Mouse (Mus musculus): ENCODE data around the gene Zfp993. TPM values are rescaled to one million over a fixed set of nuclear protein-coding genes. Genes with fewer than 3 reads are reported as not detected.
"Not testable (repeated sequence)": the region's sequence is repeated elsewhere in the genome, so short reads cannot be mapped to it uniquely, and the experiment has no call there.

Gene Zfp993
- total RNA-seq (2022), result 1 to 10 TPM in 3 of 4 experiments, under 1 TPM in 1; 0.70 to 4.0 (median 3.0) TPM

DNA sequence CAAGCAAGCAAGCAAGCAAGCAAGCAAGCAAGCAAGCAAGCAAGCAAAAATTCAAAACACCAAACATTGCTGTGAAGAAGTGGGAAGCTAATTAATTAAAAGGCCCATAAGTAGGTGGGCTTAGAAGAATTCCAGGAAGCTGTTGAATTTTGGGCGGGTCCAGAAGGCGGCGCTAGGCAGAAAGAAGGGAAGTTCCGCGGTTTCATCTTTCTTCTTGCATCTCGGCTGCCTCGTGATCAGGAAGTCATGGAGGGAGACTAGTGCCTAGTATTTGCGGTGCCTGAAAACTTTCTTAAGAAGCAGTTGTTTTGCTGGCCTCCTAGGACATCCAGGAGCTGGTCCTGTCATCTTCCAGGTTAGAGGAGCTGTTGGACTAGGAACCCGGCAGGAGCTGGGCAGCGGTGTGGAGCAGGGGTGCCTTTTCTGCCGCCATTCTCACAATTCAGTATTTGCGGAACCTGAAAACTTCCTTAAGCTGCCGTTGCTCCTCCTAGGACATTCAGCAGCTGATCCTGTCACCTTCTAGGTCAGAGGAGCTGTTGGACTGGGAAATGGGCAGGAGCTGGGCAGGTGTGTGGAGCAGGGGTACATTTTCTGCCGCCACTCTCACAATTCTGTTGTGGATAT lies at the start of gene Zfp993:
Zfp993 (plus strand) TSS at position 188 of the 627 bp plus-strand sequence.
- not testable (repeated sequence) for DNase-seq (ENCODE audit: low spot score in 2 of 2)

DNA sequence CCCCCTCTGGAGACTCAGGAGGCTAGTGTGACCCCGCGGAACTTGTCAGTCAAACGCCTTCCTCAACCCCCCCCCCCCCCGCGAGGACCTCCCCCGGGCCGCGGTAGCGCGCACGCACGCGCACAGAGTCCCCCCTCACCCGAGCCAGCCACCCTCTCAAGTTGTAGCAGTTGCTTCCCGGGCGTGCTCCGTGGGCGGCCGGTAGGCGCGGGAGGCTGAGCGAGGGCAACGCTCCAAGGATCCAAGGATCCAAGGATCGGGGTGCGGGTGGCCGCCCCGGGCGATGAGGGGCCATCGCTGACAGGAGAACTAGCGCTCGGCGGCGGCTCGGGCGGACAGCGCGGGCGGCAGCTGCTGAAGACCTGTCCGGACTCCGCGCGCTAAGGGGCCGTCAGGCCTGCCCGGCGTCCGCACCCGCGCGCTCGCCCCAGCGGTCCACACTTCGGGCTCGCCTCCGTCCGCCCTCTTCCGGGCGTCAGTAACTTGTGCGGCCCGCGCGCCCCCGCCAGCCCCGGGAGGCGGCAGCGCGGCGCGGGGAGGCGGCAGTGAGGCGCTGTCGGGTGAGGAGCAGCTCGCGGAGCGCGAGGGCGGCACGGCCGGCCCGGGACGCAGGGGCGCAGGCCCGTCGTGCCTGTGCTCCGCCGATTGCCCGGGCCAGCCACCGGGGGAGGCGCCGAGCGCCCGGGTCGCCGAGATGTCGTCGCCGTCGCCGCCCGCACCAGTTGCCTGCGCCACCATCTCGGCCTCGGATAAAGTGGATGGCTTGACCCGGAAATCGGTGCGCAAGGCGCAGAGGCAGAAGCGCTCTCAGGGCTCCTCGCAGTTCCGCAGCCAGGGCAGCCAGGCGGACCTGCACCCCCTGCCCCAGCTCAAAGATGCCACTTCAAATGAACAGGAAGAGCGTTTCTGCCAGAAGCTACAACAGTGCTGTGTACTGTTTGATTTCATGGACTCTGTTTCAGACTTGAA lies 30.6 kb upstream of the Zfp993 start:
- DNase-seq (ENCODE audit: low spot score in 2 of 2), result not testable (repeated sequence)

DNA sequence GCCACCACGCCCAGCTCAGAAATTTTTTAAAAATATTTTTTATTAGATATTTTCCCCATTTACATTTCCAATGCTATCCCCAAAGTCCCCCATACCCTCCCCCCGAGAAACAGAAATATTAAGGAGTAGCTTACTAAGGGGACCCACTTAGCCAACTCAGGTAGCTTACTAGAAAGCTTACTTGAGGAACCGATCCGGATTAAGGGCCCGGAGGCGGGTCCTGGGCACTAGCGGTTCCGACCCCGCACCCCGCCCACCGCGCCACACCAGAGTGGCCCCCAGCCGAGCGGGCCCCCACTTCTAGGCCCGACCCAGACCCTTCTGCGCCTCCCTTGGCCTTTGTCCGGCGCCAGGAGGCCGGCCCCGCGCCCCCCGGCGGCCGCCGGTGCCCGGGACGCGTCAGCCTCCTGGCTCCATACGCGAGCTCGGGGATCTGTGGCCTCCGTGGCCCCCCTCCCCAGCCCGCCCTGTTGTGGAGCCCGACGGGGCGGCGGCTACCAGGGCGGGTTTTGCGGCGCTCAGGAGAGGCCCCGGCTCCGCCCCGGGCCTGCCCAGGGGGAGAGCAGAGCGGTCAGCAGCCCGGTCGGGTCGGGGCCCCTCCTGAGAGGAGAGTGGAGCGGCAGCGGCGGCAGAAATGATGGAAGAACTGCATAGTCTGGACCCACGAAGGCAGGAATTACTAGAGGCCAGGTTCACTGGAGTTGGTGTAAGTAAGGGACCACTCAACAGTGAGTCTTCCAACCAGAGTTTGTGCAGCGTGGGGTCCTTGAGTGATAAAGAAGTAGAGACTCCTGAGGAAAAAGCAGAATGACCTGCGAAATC lies 7.0 kb upstream of the Zfp993 start:
- not testable (repeated sequence) for DNase-seq (ENCODE audit: low spot score in 2 of 2)

DNA sequence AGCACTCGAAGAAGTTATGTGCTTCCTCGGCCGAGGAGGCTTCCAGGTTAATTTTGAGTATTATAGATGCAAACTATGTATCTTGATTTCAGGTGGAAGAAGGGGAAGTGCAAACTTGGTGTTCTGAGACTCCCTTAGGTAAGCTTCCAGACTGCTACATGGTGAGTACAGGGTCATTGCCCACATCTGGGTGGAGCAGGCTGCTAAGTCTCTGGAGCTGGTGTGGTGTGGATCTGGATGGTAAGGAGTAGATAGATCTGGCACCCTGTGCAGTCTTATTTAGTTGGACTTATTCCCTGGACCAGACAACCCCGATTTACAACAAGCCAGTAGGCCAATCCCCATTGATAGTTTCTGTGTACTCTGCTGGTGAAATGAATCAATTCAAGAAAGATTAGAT lies 33.6 kb downstream of the Zfp993 start:
- DNase-seq (ENCODE audit: low spot score in 2 of 2), result not testable (repeated sequence)

DNA sequence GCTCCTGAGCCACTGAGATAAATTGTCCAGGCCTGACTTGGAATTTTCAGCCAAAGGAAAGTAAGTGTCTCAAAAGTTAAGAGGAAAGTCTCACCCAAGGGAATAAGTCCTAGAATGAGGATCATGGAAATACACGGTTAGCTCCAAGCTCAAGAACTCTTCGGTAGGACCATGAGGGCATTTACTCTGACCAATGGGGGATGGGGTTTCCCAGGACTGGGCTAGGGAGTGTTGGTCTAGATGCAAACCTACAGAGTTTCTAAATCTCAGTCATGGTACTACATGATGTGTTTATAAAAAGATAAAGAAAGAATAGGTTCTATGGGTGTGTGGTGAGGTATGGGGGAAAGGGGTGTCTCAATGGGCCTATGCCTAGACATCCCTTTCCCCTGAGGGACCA lies 38.9 kb downstream of the Zfp993 start:
- DNase-seq (ENCODE audit: low spot score in 2 of 2), result not testable (repeated sequence)

DNA sequence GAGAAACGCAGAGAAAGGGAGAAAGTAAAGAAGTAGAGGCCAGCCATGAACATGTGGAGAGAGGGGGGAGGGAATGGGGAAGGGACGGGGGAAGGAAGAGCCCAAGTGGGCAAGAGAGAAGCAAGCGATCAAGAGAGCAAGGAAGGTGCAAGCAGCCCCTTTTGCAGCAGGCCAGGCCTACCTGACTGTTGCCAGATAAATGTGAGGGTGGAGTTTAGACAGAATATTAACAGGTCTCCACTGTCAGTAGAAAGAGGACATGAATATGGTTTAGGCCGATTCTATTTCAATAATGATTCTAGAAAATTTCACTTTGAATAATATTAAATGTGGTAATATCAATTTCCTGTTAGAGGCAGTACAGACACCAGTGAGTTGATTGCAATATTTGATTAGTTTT lies 39.4 kb downstream of the Zfp993 start:
- not testable (repeated sequence) for DNase-seq (ENCODE audit: low spot score in 2 of 2)

DNA sequence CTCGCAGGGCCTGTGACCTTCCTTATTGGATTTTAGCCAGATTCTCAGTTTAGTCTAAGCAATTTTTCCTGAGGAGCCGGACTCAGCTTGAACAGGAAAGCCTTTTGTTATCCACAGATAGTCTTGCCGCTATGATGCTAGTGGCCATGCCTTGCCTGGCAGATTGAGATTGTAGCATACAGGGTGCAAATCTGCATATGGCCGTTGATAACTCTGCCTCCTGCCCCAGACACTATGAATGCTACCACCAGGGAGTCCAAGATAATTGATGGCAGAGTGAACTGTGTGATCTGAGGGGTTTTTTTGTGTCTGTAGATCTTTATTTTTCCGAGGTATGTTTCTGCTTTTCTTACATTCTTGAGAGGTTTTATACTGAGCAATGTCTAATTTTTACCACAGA lies 39.9 kb downstream of the Zfp993 start:
- not testable (repeated sequence) for DNase-seq (ENCODE audit: low spot score in 2 of 2)

Other genes starting within 250 kb of the Zfp993 start
- gene Zfp992, start 161.9 kb upstream of the Zfp993 start, total RNA-seq (2022), result under 1 TPM; 0.60 to 0.76 (median 0.71) TPM
- under 1 TPM in 2 of 4 experiments, not detected in 2; 0.07 to 0.12 TPM for gene Zfp981, start 108.9 kb upstream of the Zfp993 start, total RNA-seq (2022)